Mouse (Mus musculus): ENCODE data around the gene Ykt6. TPM values are rescaled to one million over a fixed set of nuclear protein-coding genes. Genes with fewer than 3 reads are reported as not detected.

Gene Ykt6
- polyA plus RNA-seq, 1 experiment from 2014 or later = 76.0 TPM

- no peaks in the 10 kb centered on the region for H3K27me3 ChIP-seq
- no peak overlapping the region for H3K4me2 ChIP-seq
- H3K36me3 ChIP-seq = no peaks in the 10 kb centered on the region
- ATAC-seq (ENCODE audit: low FRiP score) = no peak
- no peaks in the 10 kb centered on the region for H3K9me3 ChIP-seq
- no peak overlapping the region for H3K27ac ChIP-seq
- H3K9ac ChIP-seq = no peak overlapping the region
- H3K4me1 ChIP-seq (replicated peaks) = peaks cover 37% of the 10 kb centered on the region
- H3K4me3 ChIP-seq = no peak overlapping the region
- 26% methylated on average over 8 of the region's 8 CpGs for WGBS
These were observed 2.2 kb upstream of the Ykt6 start for GRCm38 (mm10) chr11:5953130-5953765.

- H3K9me3 ChIP-seq = no peaks in the 10 kb centered on the region
- H3K9ac ChIP-seq = no peak overlapping the region
- no peaks in the 10 kb centered on the region for H3K27me3 ChIP-seq
- H3K4me2 ChIP-seq = 0 out of 2 replicates have a peak overlapping the region, but pooled peaks have one; percentile 83
- H3K4me1 ChIP-seq (replicated peaks) = peaks cover 34% of the 10 kb centered on the region
- peaks cover 7% of the 10 kb centered on the region; the same call in 1 of the 2 replicates for H3K36me3 ChIP-seq
- H3K4me3 ChIP-seq = no peak overlapping the region
- ATAC-seq (ENCODE audit: low FRiP score) = no peak
- H3K27ac ChIP-seq = no peak overlapping the region
- 79% methylated on average over 5 of the region's 5 CpGs for WGBS
These were observed 1.1 kb upstream of the Ykt6 start for GRCm38 (mm10) chr11:5954435-5954834.

- peak overlapping the region; percentile 87 for H3K4me3 ChIP-seq
- H3K9ac ChIP-seq = peak overlapping the region; percentile 96
- no peaks in the 10 kb centered on the region for H3K9me3 ChIP-seq
- peak overlapping the region; percentile 83 for H3K4me2 ChIP-seq
- H3K36me3 ChIP-seq = peaks cover 10% of the 10 kb centered on the region
- peak overlapping the region; percentile 92 for H3K27ac ChIP-seq
- H3K27me3 ChIP-seq = no peaks in the 10 kb centered on the region
- 3% methylated on average over 7 of the region's 7 CpGs for WGBS
- peak; percentile 89 for ATAC-seq (ENCODE audit: low FRiP score)
- H3K4me1 ChIP-seq (replicated peaks) = peaks cover 28% of the 10 kb centered on the region
These were observed 458 bp upstream of the Ykt6 start for GRCm38 (mm10) chr11:5954965-5955504.

GRCm38 (mm10) chr11:5960051-5960450 is 4.6 kb downstream of the Ykt6 start:
- Histone ChIP-seq H3K4me3 (no peak overlapping the region), H3K27me3 (no peaks in the 10 kb centered on the region), H3K9ac (no peak overlapping the region), H3K4me2 (no peak overlapping the region), H3K9me3 (no peaks in the 10 kb centered on the region), H3K4me1 (replicated peaks) (peaks cover 22% of the 10 kb centered on the region), H3K36me3 (peaks cover 59% of the 10 kb centered on the region), H3K27ac (no peak overlapping the region)
- no peak for ATAC-seq (ENCODE audit: low FRiP score)
- WGBS = 91% methylated on average over 2 of the region's 2 CpGs

GRCm38 (mm10) chr11:5965865-5966264 is 10.4 kb downstream of the Ykt6 start:
- WGBS = 78% methylated on average over 11 of the region's 11 CpGs
- H3K4me3 ChIP-seq = no peak overlapping the region
- H3K27ac ChIP-seq = no peak overlapping the region
- H3K27me3 ChIP-seq = no peaks in the 10 kb centered on the region
- H3K36me3 ChIP-seq = peaks cover 98% of the 10 kb centered on the region
- H3K9me3 ChIP-seq = no peaks in the 10 kb centered on the region
- no peak overlapping the region for H3K4me2 ChIP-seq
- H3K9ac ChIP-seq = no peak overlapping the region
- H3K4me1 ChIP-seq (replicated peaks) = no peaks in the 10 kb centered on the region
- ATAC-seq (ENCODE audit: low FRiP score) = no peak

- Histone ChIP-seq H3K9ac (no peak overlapping the region), H3K4me2 (no peak overlapping the region), H3K9me3 (no peaks in the 10 kb centered on the region), H3K27me3 (no peaks in the 10 kb centered on the region), H3K4me1 (replicated peaks) (no peaks in the 10 kb centered on the region), H3K36me3 (peaks cover 98% of the 10 kb centered on the region), H3K4me3 (no peak overlapping the region), H3K27ac (no peak overlapping the region)
- WGBS = 97% methylated on average over 3 of the region's 3 CpGs
- no peak for ATAC-seq (ENCODE audit: low FRiP score)
These were observed 11.3 kb downstream of the Ykt6 start for GRCm38 (mm10) chr11:5966751-5967150.

GRCm38 (mm10) chr11:5968223-5968622 is 12.7 kb downstream of the Ykt6 start:
- no peak for ATAC-seq (ENCODE audit: low FRiP score)
- H3K9me3 ChIP-seq = no peaks in the 10 kb centered on the region
- peaks cover 93% of the 10 kb centered on the region for H3K36me3 ChIP-seq
- no peaks in the 10 kb centered on the region for H3K27me3 ChIP-seq
- no peak overlapping the region for H3K27ac ChIP-seq
- no peak overlapping the region for H3K9ac ChIP-seq
- no peak overlapping the region for H3K4me2 ChIP-seq
- no peak overlapping the region for H3K4me3 ChIP-seq
- H3K4me1 ChIP-seq (replicated peaks) = no peaks in the 10 kb centered on the region
- WGBS = 83% methylated on average over 6 of the region's 6 CpGs

- H3K9me3 ChIP-seq = no peaks in the 10 kb centered on the region
- H3K4me3 ChIP-seq = no peak overlapping the region
- peaks cover 66% of the 10 kb centered on the region for H3K36me3 ChIP-seq
- H3K4me1 ChIP-seq (replicated peaks) = no peaks in the 10 kb centered on the region; the same call in 1 of the 2 replicates
- H3K9ac ChIP-seq = no peak overlapping the region
- peaks cover 4% of the 10 kb centered on the region; the same call in 1 of the 2 replicates for H3K27me3 ChIP-seq
- 61% methylated on average over 7 of the region's 7 CpGs for WGBS
- no peak overlapping the region for H3K27ac ChIP-seq
- H3K4me2 ChIP-seq = no peak overlapping the region
- no peak for ATAC-seq (ENCODE audit: low FRiP score)
These were observed 15.7 kb downstream of the Ykt6 start for GRCm38 (mm10) chr11:5971202-5971601.

- Histone ChIP-seq H3K27ac (no peak overlapping the region), H3K4me2 (no peak overlapping the region), H3K9ac (no peak overlapping the region), H3K36me3 (peaks cover 51% of the 10 kb centered on the region), H3K4me3 (no peak overlapping the region), H3K4me1 (replicated peaks) (no peaks in the 10 kb centered on the region; the same call in 1 of the 2 replicates), H3K9me3 (no peaks in the 10 kb centered on the region), H3K27me3 (peaks cover 4% of the 10 kb centered on the region; the same call in 1 of the 2 replicates)
- no peak for ATAC-seq (ENCODE audit: low FRiP score)
- WGBS = 53% methylated on average over 7 of the region's 7 CpGs
These were observed 17.7 kb downstream of the Ykt6 start for GRCm38 (mm10) chr11:5973151-5973550.

- Histone ChIP-seq H3K9me3 (no peaks in the 10 kb centered on the region), H3K4me1 (replicated peaks) (no peaks in the 10 kb centered on the region; the same call in 1 of the 2 replicates), H3K27ac (no peak overlapping the region), H3K4me2 (no peak overlapping the region), H3K36me3 (peaks cover 42% of the 10 kb centered on the region), H3K4me3 (no peak overlapping the region), H3K9ac (no peak overlapping the region), H3K27me3 (peaks cover 4% of the 10 kb centered on the region; the same call in 1 of the 2 replicates)
- 85% methylated on average over 6 of the region's 6 CpGs for WGBS
- no peak for ATAC-seq (ENCODE audit: low FRiP score)
These were observed 18.6 kb downstream of the Ykt6 start for GRCm38 (mm10) chr11:5974053-5974452.

- Histone ChIP-seq H3K9ac (no peak overlapping the region), H3K4me2 (no peak overlapping the region), H3K27ac (no peak overlapping the region), H3K4me3 (no peak overlapping the region), H3K4me1 (replicated peaks) (no peaks in the 10 kb centered on the region; the same call in 1 of the 2 replicates), H3K27me3 (peaks cover 4% of the 10 kb centered on the region; the same call in 1 of the 2 replicates), H3K9me3 (no peaks in the 10 kb centered on the region), H3K36me3 (peaks cover 36% of the 10 kb centered on the region)
- 76% methylated on average over 2 of the region's 2 CpGs for WGBS
- no peak for ATAC-seq (ENCODE audit: low FRiP score)
These were observed 19.6 kb downstream of the Ykt6 start for GRCm38 (mm10) chr11:5975068-5975467.

GRCm38 (mm10) chr11:5976106-5976505 is 20.6 kb downstream of the Ykt6 start:
- 28% methylated on average over 9 of the region's 9 CpGs for WGBS
- no peak overlapping the region for H3K4me3 ChIP-seq
- no peaks in the 10 kb centered on the region; the same call in 1 of the 2 replicates for H3K4me1 ChIP-seq (replicated peaks)
- ATAC-seq (ENCODE audit: low FRiP score) = no peak
- no peak overlapping the region for H3K4me2 ChIP-seq
- H3K27ac ChIP-seq = no peak overlapping the region
- H3K9me3 ChIP-seq = no peaks in the 10 kb centered on the region
- peaks cover 4% of the 10 kb centered on the region; the same call in 1 of the 2 replicates for H3K27me3 ChIP-seq
- H3K36me3 ChIP-seq = peaks cover 25% of the 10 kb centered on the region
- H3K9ac ChIP-seq = no peak overlapping the region; the same call in 1 of the 2 replicates

- no peaks in the 10 kb centered on the region; the same call in 1 of the 2 replicates for H3K4me1 ChIP-seq (replicated peaks)
- no peak overlapping the region for H3K9ac ChIP-seq
- no peak overlapping the region for H3K4me2 ChIP-seq
- no peaks in the 10 kb centered on the region for H3K9me3 ChIP-seq
- ATAC-seq (ENCODE audit: low FRiP score) = no peak
- no peak overlapping the region for H3K27ac ChIP-seq
- peaks cover 4% of the 10 kb centered on the region; the same call in 1 of the 2 replicates for H3K27me3 ChIP-seq
- no peak overlapping the region for H3K4me3 ChIP-seq
- peaks cover 19% of the 10 kb centered on the region for H3K36me3 ChIP-seq
- WGBS = 93% methylated on average over 7 of the region's 7 CpGs
These were observed 23.6 kb downstream of the Ykt6 start for GRCm38 (mm10) chr11:5979088-5979487.

All from hindbrain, embryonic 13.5 days (tissue).